In genomic region chr15:80517996-80518395, GRCm38 (mm10) we compare ENCODE assay signal across 7 mouse cellular contexts. TPM values are rescaled to one million over a fixed set of nuclear protein-coding genes. Genes with fewer than 3 reads are reported as not detected.
DNase-seq lines count a peak whose midpoint lies in the region; ATAC-seq and TF ChIP-seq lines count a peak whose summit lies in the region.

No protein-coding gene starts in this region.

- no peak overlapping the region for H3K27ac ChIP-seq in lung, embryonic 14.5 days (ENCODE audit: low read depth)
- H3K27ac ChIP-seq in embryonic facial prominence, embryonic 11.5 days (replicated peaks; ENCODE audit: low read depth, low read length) = no peak overlapping the region
- H3K27ac ChIP-seq in limb, embryonic 10.5 days = peak overlapping the region; percentile 47

- peaks cover 7% of the 10 kb centered on the region for H3K4me1 ChIP-seq in lung, embryonic 14.5 days (ENCODE audit: insufficient read depth)
- H3K4me1 ChIP-seq in embryonic facial prominence, embryonic 11.5 days (ENCODE audit: control insufficient read depth, insufficient read depth, low read length) = peaks cover 3% of the 10 kb centered on the region
- peaks cover 30% of the 10 kb centered on the region for H3K4me1 ChIP-seq in limb, embryonic 10.5 days

- H3K9ac ChIP-seq in lung, embryonic 14.5 days = no peak overlapping the region
- H3K9ac ChIP-seq in embryonic facial prominence, embryonic 11.5 days (replicated peaks; ENCODE audit: low read length) = 0 out of 2 replicates have a peak overlapping the region, but pooled peaks have one; percentile 25

- peak; percentile 73; the same call in 1 of the 2 replicates for ATAC-seq in lung, embryonic 14.5 days (ENCODE audit: insufficient read depth)
- ATAC-seq in embryonic facial prominence, embryonic 11.5 days (replicated peaks; ENCODE audit: insufficient number of reproducible peaks, low FRiP score, low TSS enrichment, low read depth) = no peak

- no peaks in the 10 kb centered on the region for H3K36me3 ChIP-seq in lung, embryonic 14.5 days (ENCODE audit: insufficient read depth)
- no peaks in the 10 kb centered on the region for H3K36me3 ChIP-seq in embryonic facial prominence, embryonic 11.5 days (replicated peaks; ENCODE audit: control insufficient read depth, insufficient read depth, low read depth, low read length)
- H3K36me3 ChIP-seq in limb, embryonic 10.5 days = no peaks in the 10 kb centered on the region

- DNase-seq in lung, embryonic 14.5 days = peak; percentile 64
- no peak for DNase-seq in lung, postnatal 14 days
- peak; percentile 67 for DNase-seq in embryonic facial prominence, embryonic 11.5 days (ENCODE audit: low spot score)
- DNase-seq in frontal cortex, postnatal 10 days (ENCODE audit: low spot score in 2 of 2) = peak; percentile 38 to 55
- DNase-seq in limb, embryonic 10.5 days (ENCODE audit: low spot score) = no peak
- peak; percentile 41 to 49 for DNase-seq in right cerebral cortex, postnatal 36 days (ENCODE audit: low spot score in 2 of 2)
- no peak for DNase-seq in cerebellum, adult 9-10 months

- H3K4me2 ChIP-seq in lung, embryonic 14.5 days = peak overlapping the region; percentile 43; the same call in 1 of the 2 replicates
- H3K4me2 ChIP-seq in embryonic facial prominence, embryonic 11.5 days (ENCODE audit: low read depth, low read length) = no peak overlapping the region

- WGBS in lung, embryonic 14.5 days = 24% methylated on average over 9 of the region's 9 CpGs
- 25% methylated on average over 9 of the region's 9 CpGs for WGBS in embryonic facial prominence, embryonic 11.5 days
- WGBS in limb, embryonic 10.5 days = 46% methylated on average over 9 of the region's 9 CpGs

- no peak overlapping the region for H3K4me3 ChIP-seq in lung, embryonic 14.5 days (ENCODE audit: low read depth, low read length)
- H3K4me3 ChIP-seq in embryonic facial prominence, embryonic 11.5 days (ENCODE audit: low read depth, low read length) = no peak overlapping the region
- H3K4me3 ChIP-seq in limb, embryonic 10.5 days = no peak overlapping the region

- no peaks in the 10 kb centered on the region for H3K9me3 ChIP-seq in lung, embryonic 14.5 days (ENCODE audit: low read depth, low read length)
- H3K9me3 ChIP-seq in embryonic facial prominence, embryonic 11.5 days (replicated peaks; ENCODE audit: control insufficient read depth, low read length) = no peaks in the 10 kb centered on the region
- H3K9me3 ChIP-seq in limb, embryonic 10.5 days (replicated peaks) = no peaks in the 10 kb centered on the region

- no peak for TF ChIP-seq CTCF in lung, embryonic 14.5 days (IDR thresholded peaks at IDR 0.05; ENCODE audit: low read depth)

- no peaks in the 10 kb centered on the region for H3K27me3 ChIP-seq in lung, embryonic 14.5 days (ENCODE audit: insufficient read depth, low read length)
- no peaks in the 10 kb centered on the region for H3K27me3 ChIP-seq in embryonic facial prominence, embryonic 11.5 days (ENCODE audit: control insufficient read depth, insufficient read depth, low read length)
- no peaks in the 10 kb centered on the region for H3K27me3 ChIP-seq in limb, embryonic 10.5 days (ENCODE audit: low read depth, poor library complexity, severe bottlenecking)

RNA-seq across cellular contexts. Expression of gene Enthd1, which starts 47.0 kb away (rescaled TPM):
- not detected in 2 replicates for polyA plus RNA-seq in lung, embryonic 14.5 days (2014; fragmentation: Nextera tagmentation; extraction: Ambion mirVana)
- polyA plus RNA-seq in embryonic facial prominence, embryonic 11.5 days (2014; fragmentation: Nextera tagmentation; extraction: Ambion mirVana) = not detected in 2 replicates
- polyA plus RNA-seq in limb, embryonic 10.5 days (2016; fragmentation: Nextera tagmentation; extraction: Ambion mirVana) = not detected in 2 replicates

RNA-seq across cellular contexts. Expression of gene Grap2, which starts 54.4 kb away (rescaled TPM):
- 1.3 and 1.8 TPM in 2 replicates for polyA plus RNA-seq in lung, embryonic 14.5 days (2014; fragmentation: Nextera tagmentation; extraction: Ambion mirVana)
- 3.5 and 3.6 TPM in 2 replicates for polyA plus RNA-seq in embryonic facial prominence, embryonic 11.5 days (2014; fragmentation: Nextera tagmentation; extraction: Ambion mirVana)
- polyA plus RNA-seq in limb, embryonic 10.5 days (2016; fragmentation: Nextera tagmentation; extraction: Ambion mirVana) = 0.45 and 1.3 TPM in 2 replicates

Comparison
In these comparisons a context has a peak if more than half of its experiments do, and no peak if none do; other contexts are left out.
1. DNase-seq: peak in lung, embryonic 14.5 days (single experiment), embryonic facial prominence, embryonic 11.5 days (single experiment), frontal cortex, postnatal 10 days (2 of 2) and right cerebral cortex, postnatal 36 days (2 of 2); none in lung, postnatal 14 days (single experiment), limb, embryonic 10.5 days (single experiment) and cerebellum, adult 9-10 months (single experiment).